Mouse (Mus musculus) heart, embryonic 15.5 days (tissue): ENCODE results near the gene Oaz1. TPM values are rescaled to one million over a fixed set of nuclear protein-coding genes. Genes with fewer than 3 reads are reported as not detected.

Experiments
- microRNA counts: library from miRNA; unstranded; fragments of <30 nt; microRNA quantifications from one replicate; lab custom pipeline; 2016
- microRNA-seq: library from miRNA; unstranded; fragments of <30 nt; microRNA quantifications from one replicate; pipeline ENCODE4, GENCODE M21; 2016
- polyA plus RNA-seq: library from polyadenylated mRNA; unstranded; fragments of >200 nt; fragmentation: Nextera tagmentation; extraction: Ambion mirVana; gene quantifications from 2 replicates; pipeline ENCODE4 v1.2.1, GENCODE M21; 2015

Oaz1 gene
- polyA plus RNA-seq, 1 experiment from 2014 or later = 1,772 TPM

MicroRNAs encoded within 50 kb of the gene (microRNA counts, 519-probe panel; counts per million panel counts)
- microRNA mmu-miR-1982 (lab: Ali Mortazavi, UCI) = not detected

Small RNAs within 50 kb of the gene (microRNA-seq; reads per million reads assigned to microRNA genes)
- gene Mir1982 = 1.5 reads per million

Other genes with a start within 250 kb of the Oaz1 start
- 4.7 and 6.4 TPM in 2 replicates for gene Klf16, start 249.3 kb upstream of the Oaz1 start, polyA plus RNA-seq
- gene Abhd17a, start 236.3 kb upstream of the Oaz1 start, polyA plus RNA-seq = 84.2 and 110 TPM in 2 replicates
- gene Scamp4, start 223.8 kb upstream of the Oaz1 start, polyA plus RNA-seq = 55.9 and 71.6 TPM in 2 replicates
- 3.0 and 3.9 TPM in 2 replicates for gene Adat3, start 223.8 kb upstream of the Oaz1 start, polyA plus RNA-seq
- gene Gm49322, start 220.6 kb upstream of the Oaz1 start, polyA plus RNA-seq = 1.2 and 2.7 TPM in 2 replicates
- 78.2 and 112 TPM in 2 replicates for gene Csnk1g2, start 203.8 kb upstream of the Oaz1 start, polyA plus RNA-seq
- gene Btbd2, start 169.6 kb upstream of the Oaz1 start, polyA plus RNA-seq = 45.4 and 64.8 TPM in 2 replicates
- gene Mknk2, start 148.5 kb upstream of the Oaz1 start, polyA plus RNA-seq = 70.8 and 99.5 TPM in 2 replicates
- 22.1 and 33.6 TPM in 2 replicates for gene Mob3a, start 124.7 kb upstream of the Oaz1 start, polyA plus RNA-seq
- 10.4 and 14.6 TPM in 2 replicates for gene Izumo4, start 124.5 kb upstream of the Oaz1 start, polyA plus RNA-seq
- gene Ap3d1, start 84.4 kb upstream of the Oaz1 start, polyA plus RNA-seq = 45.0 and 51.4 TPM in 2 replicates
- 16.1 and 22.4 TPM in 2 replicates for gene Dot1l, start 71.5 kb upstream of the Oaz1 start, polyA plus RNA-seq
- 38.3 and 48.3 TPM in 2 replicates for gene Sf3a2, start 28.5 kb upstream of the Oaz1 start, polyA plus RNA-seq
- 65.2 and 83.1 TPM in 2 replicates for gene Plekhj1, start 28.0 kb upstream of the Oaz1 start, polyA plus RNA-seq
- 0.16 and 0.19 TPM in 2 replicates for gene Amh, start 21.4 kb upstream of the Oaz1 start, polyA plus RNA-seq
- gene Jsrp1, start 13.2 kb upstream of the Oaz1 start, polyA plus RNA-seq = 4.0 and 5.1 TPM in 2 replicates
- 0.29 and 0.43 TPM in 2 replicates for gene Lingo3, start 17.4 kb downstream of the Oaz1 start, polyA plus RNA-seq
- 153 and 154 TPM in 2 replicates for gene Lsm7, start 28.6 kb downstream of the Oaz1 start, polyA plus RNA-seq
- gene Sppl2b, start 28.6 kb downstream of the Oaz1 start, polyA plus RNA-seq = 23.1 and 32.5 TPM in 2 replicates
- 0.04 TPM in 1 of 2 replicates, not detected in the other for gene Tmprss9, start 45.2 kb downstream of the Oaz1 start, polyA plus RNA-seq
- 269 and 299 TPM in 2 replicates for gene Timm13, start 74.3 kb downstream of the Oaz1 start, polyA plus RNA-seq
- 22.0 and 32.1 TPM in 2 replicates for gene Lmnb2, start 91.6 kb downstream of the Oaz1 start, polyA plus RNA-seq
- gene Gadd45b, start 103.4 kb downstream of the Oaz1 start, polyA plus RNA-seq = 30.8 and 34.1 TPM in 2 replicates
- gene Gng7, start 188.3 kb downstream of the Oaz1 start, polyA plus RNA-seq = 1.1 and 1.9 TPM in 2 replicates
- 0.29 TPM in 1 of 2 replicates, not detected in the other for gene Diras1, start 199.0 kb downstream of the Oaz1 start, polyA plus RNA-seq
- 7.1 and 11.8 TPM in 2 replicates for gene Slc39a3, start 210.8 kb downstream of the Oaz1 start, polyA plus RNA-seq
- 133 and 166 TPM in 2 replicates for gene Sgta, start 233.5 kb downstream of the Oaz1 start, polyA plus RNA-seq
- 22.3 and 31.6 TPM in 2 replicates for gene Thop1, start 243.4 kb downstream of the Oaz1 start, polyA plus RNA-seq